Mouse (Mus musculus): ENCODE results near the gene Selenoh.

Selenoh gene

GRCm38 (mm10) chr2:84632001-84632400 is 38.6 kb downstream of the Selenoh start:
- DNase-seq (ENCODE audit: low spot score in 2 of 2), result no peak

- no peak for DNase-seq (ENCODE audit: low spot score in 2 of 2)
Observed at GRCm38 (mm10) chr2:84627036-84627435, 43.5 kb downstream of the Selenoh start.

GRCm38 (mm10) chr2:84626366-84626975 is 44.1 kb downstream of the Selenoh start:
- DNase-seq (ENCODE audit: low spot score in 2 of 2), result no peak

- DNase-seq (ENCODE audit: low spot score in 2 of 2), result no peak
Observed at GRCm38 (mm10) chr2:84624201-84624600, 46.4 kb downstream of the Selenoh start.

- no peak for DNase-seq (ENCODE audit: low spot score in 2 of 2)
Observed at GRCm38 (mm10) chr2:84623428-84624119, 47.0 kb downstream of the Selenoh start.

GRCm38 (mm10) chr2:84622668-84623067 is 47.9 kb downstream of the Selenoh start:
- DNase-seq (ENCODE audit: low spot score in 2 of 2), result no peak

GRCm38 (mm10) chr2:84619646-84620340 is 50.8 kb downstream of the Selenoh start:
- DNase-seq (ENCODE audit: low spot score in 2 of 2), result no peak

All from cerebellum, postnatal 4 days (tissue).